In the genomic region with DNA sequence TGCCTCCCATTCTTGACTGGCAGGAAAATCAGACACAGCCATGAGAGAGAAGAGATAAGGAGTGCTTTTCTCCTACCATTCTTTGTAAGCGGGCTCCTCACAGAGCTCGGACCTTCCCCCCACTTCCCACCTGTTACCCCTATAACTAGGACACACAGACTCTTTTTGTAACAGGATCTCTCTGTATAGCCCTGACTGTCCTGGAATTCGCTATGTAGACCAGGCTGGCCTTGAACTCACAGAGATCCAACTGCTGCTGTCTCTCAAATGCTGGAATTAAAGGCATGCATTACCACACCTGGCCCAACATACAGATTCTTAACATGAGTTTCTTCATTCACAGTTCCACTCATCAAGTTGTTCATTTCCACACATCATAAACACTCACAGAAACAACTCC, we compare ENCODE assay signal across 17 mouse cellular contexts. TPM values are rescaled to one million over a fixed set of nuclear protein-coding genes. Genes with fewer than 3 reads are reported as not detected.
DNase-seq lines count a peak whose midpoint lies in the region; ATAC-seq and TF ChIP-seq lines count a peak whose summit lies in the region.
"Had no signal": no experiment of that assay in that cellular context is flagged by ENCODE, and none has a peak within 500 bp of the region (broad histone marks: within the 10 kb centered on the region; RNA-seq: fewer than 3 reads in every experiment).

No protein-coding gene starts in this region.

- peaks cover 9% of the 10 kb centered on the region for H3K27me3 ChIP-seq in heart, embryonic 10.5 days (ENCODE audit: insufficient read depth, poor library complexity, severe bottlenecking)
- H3K27me3 ChIP-seq in lung, embryonic 14.5 days (ENCODE audit: insufficient read depth, low read length) = no peaks in the 10 kb centered on the region
- H3K27me3 ChIP-seq in intestine, embryonic 16.5 days (replicated peaks; ENCODE audit: control insufficient read depth, insufficient read depth, low read length) = 0 out of 2 replicates have a peak, but pooled peaks cover 3% of the 10 kb centered on the region
- H3K27me3 ChIP-seq in neural tube, embryonic 13.5 days = peaks cover 40% of the 10 kb centered on the region
- no peaks in the 10 kb centered on the region for H3K27me3 ChIP-seq in cerebellum, adult 2 months (ENCODE audit: control insufficient read depth, insufficient read depth, low read length)

- H3K4me1 ChIP-seq in heart, embryonic 10.5 days = peaks cover 51% of the 10 kb centered on the region
- H3K4me1 ChIP-seq in lung, embryonic 14.5 days (ENCODE audit: insufficient read depth) = 0 out of 2 replicates have a peak, but pooled peaks cover 8% of the 10 kb centered on the region
- H3K4me1 ChIP-seq in intestine, embryonic 16.5 days (ENCODE audit: control insufficient read depth, insufficient read depth, low read length) = peaks cover 8% of the 10 kb centered on the region
- peaks cover 18% of the 10 kb centered on the region for H3K4me1 ChIP-seq in neural tube, embryonic 13.5 days (replicated peaks)
- H3K4me1 ChIP-seq in cerebellum, adult 2 months (ENCODE audit: control insufficient read depth, insufficient read depth, low read length) = 0 out of 2 replicates have a peak, but pooled peaks cover 3% of the 10 kb centered on the region

- no peak for DNase-seq in heart, embryonic 10.5 days (ENCODE audit: low spot score)
- DNase-seq in heart, postnatal 10 days = no peak
- no peak for DNase-seq in lung, embryonic 14.5 days
- no peak for DNase-seq in lung, postnatal 25 days (ENCODE audit: low spot score)
- DNase-seq in cerebellum, adult 2 months = no peak
- DNase-seq: B cell, adult 2 months; left cerebral cortex, postnatal 4 days; lung, adult 18-20 months; thymus, adult 2 months had no signal

- no peak for TF ChIP-seq POLR2A in cerebellum, adult 2 months (IDR thresholded peaks at IDR 0.05; ENCODE audit: borderline replicate concordance, insufficient read depth, low read length)

- no peak for TF ChIP-seq CTCF in lung, embryonic 14.5 days (IDR thresholded peaks at IDR 0.05; ENCODE audit: low read depth)
- TF ChIP-seq CTCF in cerebellum, adult 2 months (IDR thresholded peaks at IDR 0.05; ENCODE audit: borderline replicate concordance, insufficient read depth, low read depth, low read length) = no peak

- H3K36me3 ChIP-seq in heart, embryonic 10.5 days = peaks cover 26% of the 10 kb centered on the region
- no peaks in the 10 kb centered on the region for H3K36me3 ChIP-seq in lung, embryonic 14.5 days (ENCODE audit: insufficient read depth)
- H3K36me3 ChIP-seq in intestine, embryonic 16.5 days (ENCODE audit: control insufficient read depth, insufficient read depth, low read length) = no peaks in the 10 kb centered on the region
- no peaks in the 10 kb centered on the region for H3K36me3 ChIP-seq in neural tube, embryonic 13.5 days
- H3K36me3 ChIP-seq: G1E had no signal

- peak overlapping the region; percentile 4; the same call in 1 of the 2 replicates for H3K9ac ChIP-seq in lung, embryonic 14.5 days
- H3K9ac ChIP-seq in intestine, embryonic 16.5 days (ENCODE audit: low read depth, low read length) = 0 out of 2 replicates have a peak overlapping the region, but pooled peaks have one; percentile 72
- H3K9ac ChIP-seq in neural tube, embryonic 13.5 days = peak overlapping the region; percentile 77; the same call in 1 of the 2 replicates

- H3K4me3 ChIP-seq in heart, embryonic 10.5 days = peak overlapping the region; percentile 71
- no peak overlapping the region for H3K4me3 ChIP-seq in lung, embryonic 14.5 days (ENCODE audit: low read depth, low read length)
- H3K4me3 ChIP-seq in intestine, embryonic 16.5 days (ENCODE audit: low read length) = no peak overlapping the region
- peak overlapping the region; percentile 54; the same call in 1 of the 2 replicates for H3K4me3 ChIP-seq in neural tube, embryonic 13.5 days
- no peak overlapping the region for H3K4me3 ChIP-seq in cerebellum, adult 2 months (replicated peaks; ENCODE audit: insufficient read depth, low read depth, low read length)

- intact Hi-C loops in heart, postnatal 10 days (cut with DNase I) = loop anchor here (5.0 to 10.0 kb wide), 2 partner anchors 185 to 268 kb away; a partner anchor contains a TSS

- H3K27ac ChIP-seq in heart, embryonic 10.5 days = peak overlapping the region; percentile 94
- no peak overlapping the region; the same call in 1 of the 2 replicates for H3K27ac ChIP-seq in lung, embryonic 14.5 days (ENCODE audit: low read depth)
- no peak overlapping the region for H3K27ac ChIP-seq in intestine, embryonic 16.5 days (ENCODE audit: low read length)
- no peak overlapping the region; the same call in 1 of the 2 replicates for H3K27ac ChIP-seq in neural tube, embryonic 13.5 days (replicated peaks)
- H3K27ac ChIP-seq in cerebellum, adult 2 months (ENCODE audit: insufficient read depth, low read length) = no peak overlapping the region

- no peak for ATAC-seq in lung, embryonic 14.5 days (ENCODE audit: insufficient read depth)
- ATAC-seq in intestine, embryonic 16.5 days = no peak
- no peak for ATAC-seq in neural tube, embryonic 13.5 days (ENCODE audit: low read depth)
- no peak for ATAC-seq in inflammation-experienced regulatory T-cells, adult 6 months

- WGBS in heart, embryonic 10.5 days = 28% methylated on average over 3 of the region's 3 CpGs
- WGBS in lung, embryonic 14.5 days = 67% methylated on average over 3 of the region's 3 CpGs
- WGBS in intestine, embryonic 16.5 days = 85% methylated on average over 3 of the region's 3 CpGs
- 89% methylated on average over 3 of the region's 3 CpGs for WGBS in neural tube, embryonic 13.5 days
- WGBS in cerebellum, adult 2 months = 93% methylated on average over 3 of the region's 3 CpGs

- H3K4me2 ChIP-seq in lung, embryonic 14.5 days = no peak overlapping the region
- no peak overlapping the region for H3K4me2 ChIP-seq in intestine, embryonic 16.5 days (ENCODE audit: low read depth, low read length)
- no peak overlapping the region; the same call in 1 of the 2 replicates for H3K4me2 ChIP-seq in neural tube, embryonic 13.5 days

- H3K9me3 ChIP-seq in heart, embryonic 10.5 days = no peaks in the 10 kb centered on the region
- no peaks in the 10 kb centered on the region for H3K9me3 ChIP-seq in lung, embryonic 14.5 days (ENCODE audit: low read depth, low read length)
- no peaks in the 10 kb centered on the region for H3K9me3 ChIP-seq in intestine, embryonic 16.5 days (ENCODE audit: control insufficient read depth, low read length)
- H3K9me3 ChIP-seq in neural tube, embryonic 13.5 days = no peaks in the 10 kb centered on the region
- H3K9me3 ChIP-seq: G1E had no signal

RNA-seq across cellular contexts. Expression of a gene that starts 5.4 kb away (rescaled TPM):
- polyA plus RNA-seq in heart, embryonic 10.5 days (2016; fragmentation: Nextera tagmentation; extraction: Ambion mirVana) = 87.0 and 172 TPM in 2 replicates
- total RNA-seq in heart, postnatal 10 days (2021) = 100 to 1,000 TPM; 164 to 213 TPM
- polyA plus RNA-seq in lung, embryonic 14.5 days (2014; fragmentation: Nextera tagmentation; extraction: Ambion mirVana) = 0.75 and 2.8 TPM in 2 replicates
- polyA plus RNA-seq in intestine, embryonic 16.5 days (2015; fragmentation: Nextera tagmentation; extraction: Ambion mirVana) = 0.10 and 0.20 TPM in 2 replicates
- 1.1 and 2.8 TPM in 2 replicates for polyA plus RNA-seq in neural tube, embryonic 13.5 days (2015; fragmentation: Nextera tagmentation; extraction: Ambion mirVana)
- polyA plus RNA-seq in inflammation-experienced regulatory T-cells, adult 6 months (2017; shearing (Covaris generic)) = not detected
- polyA plus RNA-seq in cerebellum, adult 2 months (2012; rRNA removed) = 0.08 and 0.13 TPM in 2 replicates
- total RNA-seq: hematopoietic stem cell, adult 5-6 weeks had no signal

RNA-seq across cellular contexts. Expression of a gene that starts 6.4 kb away (rescaled TPM):
- 22.8 and 30.3 TPM in 2 replicates for polyA plus RNA-seq in heart, embryonic 10.5 days (2016; fragmentation: Nextera tagmentation; extraction: Ambion mirVana)
- total RNA-seq in heart, postnatal 10 days (2021) = 1 to 10 TPM; 1.1 to 2.1 TPM
- polyA plus RNA-seq in lung, embryonic 14.5 days (2014; fragmentation: Nextera tagmentation; extraction: Ambion mirVana) = 0.24 and 0.87 TPM in 2 replicates
- 0.26 and 0.53 TPM in 2 replicates for polyA plus RNA-seq in intestine, embryonic 16.5 days (2015; fragmentation: Nextera tagmentation; extraction: Ambion mirVana)
- not detected in 2 replicates for polyA plus RNA-seq in neural tube, embryonic 13.5 days (2015; fragmentation: Nextera tagmentation; extraction: Ambion mirVana)
- polyA plus RNA-seq in inflammation-experienced regulatory T-cells, adult 6 months (2017; shearing (Covaris generic)) = not detected
- polyA plus RNA-seq in cerebellum, adult 2 months (2012; rRNA removed) = not detected in 2 replicates
- total RNA-seq: G1E; hematopoietic stem cell, adult 5-6 weeks; left cerebral cortex, postnatal 4 days; megakaryocyte progenitor cell, adult 5-6 weeks had no signal
- polyA plus RNA-seq: cortical plate, adult 2 months; G1E; spleen, adult 2 months had no signal

RNA-seq across cellular contexts. Expression of a gene that starts 11.4 kb away (rescaled TPM):
- polyA plus RNA-seq in heart, embryonic 10.5 days (2016; fragmentation: Nextera tagmentation; extraction: Ambion mirVana) = 101 and 113 TPM in 2 replicates
- total RNA-seq in heart, postnatal 10 days (2021) = 100 to 1,000 TPM; 103 to 105 TPM
- 96.0 and 100 TPM in 2 replicates for polyA plus RNA-seq in lung, embryonic 14.5 days (2014; fragmentation: Nextera tagmentation; extraction: Ambion mirVana)
- polyA plus RNA-seq in intestine, embryonic 16.5 days (2015; fragmentation: Nextera tagmentation; extraction: Ambion mirVana) = 92.7 and 106 TPM in 2 replicates
- 89.6 and 94.6 TPM in 2 replicates for polyA plus RNA-seq in neural tube, embryonic 13.5 days (2015; fragmentation: Nextera tagmentation; extraction: Ambion mirVana)
- 100 to 1,000 TPM in 2 of 3 experiments, 10 to 100 TPM in 1; 99.7 to 119 (median 115) TPM for polyA plus RNA-seq in inflammation-experienced regulatory T-cells, adult 6 months (2017; shearing (Covaris generic))
- polyA plus RNA-seq in cerebellum, adult 2 months (2012; rRNA removed) = 93.3 and 116 TPM in 2 replicates

RNA-seq across cellular contexts. Expression of a gene that starts 21.9 kb away (rescaled TPM):
- 7.3 and 7.5 TPM in 2 replicates for polyA plus RNA-seq in heart, embryonic 10.5 days (2016; fragmentation: Nextera tagmentation; extraction: Ambion mirVana)
- total RNA-seq in heart, postnatal 10 days (2021) = 10 to 100 TPM; 12.9 to 14.0 TPM
- polyA plus RNA-seq in lung, embryonic 14.5 days (2014; fragmentation: Nextera tagmentation; extraction: Ambion mirVana) = 10.0 and 11.8 TPM in 2 replicates
- polyA plus RNA-seq in intestine, embryonic 16.5 days (2015; fragmentation: Nextera tagmentation; extraction: Ambion mirVana) = 3.1 and 3.3 TPM in 2 replicates
- polyA plus RNA-seq in neural tube, embryonic 13.5 days (2015; fragmentation: Nextera tagmentation; extraction: Ambion mirVana) = 9.3 and 10.3 TPM in 2 replicates
- 1 to 10 TPM; 1.6 to 2.6 (median 1.7) TPM for polyA plus RNA-seq in inflammation-experienced regulatory T-cells, adult 6 months (2017; shearing (Covaris generic))
- 60.6 and 63.1 TPM in 2 replicates for polyA plus RNA-seq in cerebellum, adult 2 months (2012; rRNA removed)

RNA-seq across cellular contexts. Expression of a gene that starts 32.0 kb away (rescaled TPM):
- polyA plus RNA-seq in heart, embryonic 10.5 days (2016; fragmentation: Nextera tagmentation; extraction: Ambion mirVana) = 18.4 and 19.5 TPM in 2 replicates
- total RNA-seq in heart, postnatal 10 days (2021) = 10 to 100 TPM; 11.1 to 11.6 TPM
- polyA plus RNA-seq in lung, embryonic 14.5 days (2014; fragmentation: Nextera tagmentation; extraction: Ambion mirVana) = 29.2 and 30.2 TPM in 2 replicates
- 15.0 and 16.0 TPM in 2 replicates for polyA plus RNA-seq in intestine, embryonic 16.5 days (2015; fragmentation: Nextera tagmentation; extraction: Ambion mirVana)
- 28.3 and 29.1 TPM in 2 replicates for polyA plus RNA-seq in neural tube, embryonic 13.5 days (2015; fragmentation: Nextera tagmentation; extraction: Ambion mirVana)
- polyA plus RNA-seq in inflammation-experienced regulatory T-cells, adult 6 months (2017; shearing (Covaris generic)) = 1 to 10 TPM; 4.9 to 6.5 (median 6.3) TPM
- 15.9 and 17.1 TPM in 2 replicates for polyA plus RNA-seq in cerebellum, adult 2 months (2012; rRNA removed)

Comparison
In these comparisons a context has a peak if more than half of its experiments do, and no peak if none do; other contexts are left out.
1. H3K4me3 ChIP-seq: peak in heart, embryonic 10.5 days (single experiment) and neural tube, embryonic 13.5 days (single experiment); none in lung, embryonic 14.5 days (single experiment), intestine, embryonic 16.5 days (single experiment) and cerebellum, adult 2 months (single experiment).
2. H3K9ac ChIP-seq: peak in every context shown above with its lines; median percentile 77 in neural tube, embryonic 13.5 days; 72 in intestine, embryonic 16.5 days; 4 in lung, embryonic 14.5 days.
3. RNA of a gene that starts 5.4 kb away (polyA plus RNA-seq): 87.0 to 172 TPM in heart, embryonic 10.5 days; 1.1 to 2.8 TPM in neural tube, embryonic 13.5 days, 0.75 to 2.8 TPM in lung, embryonic 14.5 days, 0.08 to 0.13 TPM in cerebellum, adult 2 months, 0.10 to 0.20 TPM in intestine, embryonic 16.5 days and not detected in inflammation-experienced regulatory T-cells, adult 6 months; every median in the first group is over 10 times any median in the second.
4. RNA of a gene that starts 6.4 kb away (polyA plus RNA-seq): 22.8 to 30.3 TPM in heart, embryonic 10.5 days; 0.26 to 0.53 TPM in intestine, embryonic 16.5 days, 0.24 to 0.87 TPM in lung, embryonic 14.5 days, not detected in neural tube, embryonic 13.5 days, not detected in inflammation-experienced regulatory T-cells, adult 6 months and not detected in cerebellum, adult 2 months; every median in the first group is over 10 times any median in the second.